Mouse (Mus musculus) effector memory CD4-positive, alpha-beta T cell, adult 5 months (primary cell): ENCODE data around the gene Supv3l1. TPM values are rescaled to one million over a fixed set of nuclear protein-coding genes. Genes with fewer than 3 reads are reported as not detected.

ENCODE experiments used
- polyA plus RNA-seq: library from polyadenylated mRNA; unstranded; fragments of 100-300 nt; shearing (Covaris generic); gene quantifications from one replicate; pipeline ENCODE4 v1.2.1, GENCODE M21; 2017

Gene Supv3l1
- 22.1 TPM for polyA plus RNA-seq

DNA sequence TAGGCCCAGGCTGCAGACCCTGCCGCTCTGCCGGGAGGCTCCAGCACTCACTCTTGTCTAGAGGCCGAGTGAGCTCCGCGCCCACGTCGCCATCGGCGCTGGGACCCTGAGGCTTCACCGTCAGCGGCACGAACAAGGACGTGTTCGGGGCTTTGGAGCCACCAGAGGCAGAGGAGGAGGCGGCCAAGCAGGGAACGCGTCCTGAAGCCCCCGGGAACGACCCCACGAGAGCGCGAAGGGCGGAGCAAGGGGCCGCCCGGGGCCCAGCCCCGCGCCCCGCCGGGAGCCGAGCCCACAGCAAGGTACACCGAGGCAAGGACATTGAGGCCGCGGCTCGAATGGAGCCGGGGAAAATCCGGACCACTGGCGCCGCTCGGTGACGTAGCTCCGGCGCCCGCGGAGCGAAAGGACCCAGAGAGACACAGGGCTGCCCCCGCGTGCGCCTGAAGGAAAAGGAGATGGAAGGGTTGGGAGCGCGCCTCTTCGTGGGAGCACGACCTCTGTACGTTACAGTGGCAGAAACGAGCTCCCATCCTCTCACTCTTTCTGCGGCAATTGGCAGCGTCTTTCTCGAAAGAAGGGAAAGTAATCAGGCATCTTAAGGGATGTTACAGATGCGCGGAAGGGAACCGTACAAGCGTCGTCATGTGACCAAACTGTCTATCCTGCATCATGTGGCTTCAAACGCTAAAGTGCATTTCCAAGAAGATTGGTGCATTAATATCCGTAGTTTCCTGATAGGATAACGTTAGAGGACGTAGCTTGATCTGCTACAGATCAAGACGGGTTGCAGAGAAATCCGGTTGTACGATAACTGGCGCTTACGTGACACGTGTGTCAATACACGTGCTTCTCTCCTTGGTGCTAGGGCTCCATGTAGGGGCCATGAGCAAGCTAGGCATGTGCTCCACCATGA, at the start of gene Supv3l1, which contains the start of gene 4930507D05Rik:
Gene Supv3l1, minus strand, starts transcription at position 375 of the 916 bp plus-strand sequence.
Gene 4930507D05Rik, plus strand, starts transcription at position 126 of the 916 bp plus-strand sequence.

DNA sequence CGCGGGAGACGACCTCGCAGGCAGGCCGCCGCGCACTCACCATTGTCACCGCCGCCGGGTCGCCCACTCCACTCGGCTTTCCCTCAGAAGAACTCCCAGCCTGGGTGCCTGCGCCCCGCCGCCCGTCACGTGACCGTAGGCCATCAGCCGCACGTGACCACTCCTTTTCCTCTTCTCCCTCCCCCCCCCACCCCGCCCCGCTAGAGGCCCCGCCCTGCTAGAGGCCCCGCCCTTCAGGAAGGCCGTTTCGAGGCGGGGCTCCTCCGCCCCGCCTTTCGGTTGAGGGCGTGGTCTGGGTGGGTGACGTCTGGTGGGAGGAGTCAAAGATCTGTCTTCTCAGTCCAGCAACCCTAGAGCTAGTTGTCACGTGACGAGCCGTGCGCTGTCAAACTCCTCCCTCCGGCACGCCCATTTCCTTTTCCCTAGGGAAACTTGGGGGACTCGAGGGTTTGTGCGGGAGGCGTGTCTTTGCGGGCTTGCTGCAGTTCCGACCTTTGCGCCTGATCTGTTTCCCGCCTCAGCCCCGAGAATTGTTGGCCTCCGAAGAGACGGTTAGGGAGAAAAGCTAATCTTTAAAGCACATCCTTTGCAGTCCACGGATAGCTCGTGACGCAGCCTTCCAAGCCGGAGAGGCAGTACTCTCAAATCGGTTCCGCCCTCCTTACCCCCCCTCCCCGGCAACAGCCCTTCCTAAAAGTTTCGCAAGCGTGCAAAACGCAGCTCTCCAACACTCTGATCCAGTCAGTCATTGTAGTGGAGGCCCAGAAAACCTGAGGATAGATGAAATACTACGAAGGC, 37.3 kb upstream of the Supv3l1 start, which contains the start of gene Vps26a:
Gene Vps26a, minus strand, starts transcription at position 188 of the 798 bp plus-strand sequence.

DNA sequence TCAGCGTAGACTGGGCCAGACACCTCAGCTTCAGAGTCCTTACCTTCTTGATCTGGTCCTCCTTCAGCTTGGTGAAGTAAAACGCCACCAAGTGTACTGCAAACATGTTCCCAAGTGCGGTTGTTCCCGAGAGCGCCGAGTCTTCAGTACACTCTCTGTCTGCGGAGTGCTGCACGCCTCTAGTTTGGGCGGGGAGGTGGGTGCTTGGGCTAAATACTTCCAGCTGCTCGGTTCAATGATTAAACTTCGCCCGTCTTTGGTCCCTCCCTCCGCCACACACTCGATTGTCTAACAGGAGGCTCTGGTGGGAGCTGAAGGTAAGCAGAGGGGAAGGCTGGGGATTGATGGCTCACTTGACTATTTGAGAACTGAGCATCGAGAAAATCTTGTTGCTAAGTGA, 27.3 kb downstream of the Supv3l1 start, which contains the start of gene Hkdc1:
Gene Hkdc1, minus strand, starts transcription at position 237 of the 400 bp plus-strand sequence.

DNA sequence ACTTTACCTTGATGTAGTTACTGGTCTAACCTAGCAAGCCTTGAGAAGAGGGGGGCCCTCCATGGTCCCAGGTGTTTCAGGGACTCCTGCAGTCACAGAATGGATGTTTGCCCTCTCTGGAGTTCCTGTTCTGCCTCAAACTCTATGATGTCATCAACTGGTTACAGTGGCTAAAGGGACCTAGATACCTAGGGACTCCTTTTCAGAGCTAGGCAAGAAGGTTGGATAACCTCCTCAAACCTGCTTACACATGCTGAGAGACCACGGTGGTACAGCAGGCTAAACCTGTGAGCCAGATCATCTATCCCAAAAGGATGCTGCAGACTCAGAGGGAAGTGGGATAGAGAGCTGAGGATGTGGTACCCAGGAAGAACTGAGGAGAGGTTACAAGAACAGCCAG, 69.7 kb downstream of the Supv3l1 start, which contains the start of gene Hk1:
Gene Hk1, minus strand, starts transcription at position 101 of the 400 bp plus-strand sequence.

Other genes with a start within 250 kb of the Supv3l1 start
- gene Tspan15, start 218.5 kb downstream of the Supv3l1 start, polyA plus RNA-seq: 0.10 TPM
- not detected for gene Tacr2, start 197.3 kb downstream of the Supv3l1 start, polyA plus RNA-seq
- 81.8 TPM for gene Hk1, start 69.8 kb downstream of the Supv3l1 start, polyA plus RNA-seq
- gene Hkdc1, start 27.2 kb downstream of the Supv3l1 start, polyA plus RNA-seq: not detected
- 0.35 TPM for gene 4930507D05Rik, start 249 bp downstream of the Supv3l1 start, polyA plus RNA-seq
- gene Vps26a, start 37.1 kb upstream of the Supv3l1 start, polyA plus RNA-seq: 42.3 TPM
- 2,357 TPM for gene Srgn, start 77.7 kb upstream of the Supv3l1 start, polyA plus RNA-seq
- 25.2 TPM for gene Kif1bp, start 128.7 kb upstream of the Supv3l1 start, polyA plus RNA-seq
- 54.4 TPM for gene Ddx21, start 152.5 kb upstream of the Supv3l1 start, polyA plus RNA-seq
- gene Ddx50, start 201.5 kb upstream of the Supv3l1 start, polyA plus RNA-seq: 167 TPM